Mouse (Mus musculus): Measurements from ENCODE around the gene Gtpbp1. TPM values are rescaled to one million over a fixed set of nuclear protein-coding genes. Genes with fewer than 3 reads are reported as not detected.

Gtpbp1 gene
- polyA plus RNA-seq, 1 experiment: 61.0 TPM

DNA sequence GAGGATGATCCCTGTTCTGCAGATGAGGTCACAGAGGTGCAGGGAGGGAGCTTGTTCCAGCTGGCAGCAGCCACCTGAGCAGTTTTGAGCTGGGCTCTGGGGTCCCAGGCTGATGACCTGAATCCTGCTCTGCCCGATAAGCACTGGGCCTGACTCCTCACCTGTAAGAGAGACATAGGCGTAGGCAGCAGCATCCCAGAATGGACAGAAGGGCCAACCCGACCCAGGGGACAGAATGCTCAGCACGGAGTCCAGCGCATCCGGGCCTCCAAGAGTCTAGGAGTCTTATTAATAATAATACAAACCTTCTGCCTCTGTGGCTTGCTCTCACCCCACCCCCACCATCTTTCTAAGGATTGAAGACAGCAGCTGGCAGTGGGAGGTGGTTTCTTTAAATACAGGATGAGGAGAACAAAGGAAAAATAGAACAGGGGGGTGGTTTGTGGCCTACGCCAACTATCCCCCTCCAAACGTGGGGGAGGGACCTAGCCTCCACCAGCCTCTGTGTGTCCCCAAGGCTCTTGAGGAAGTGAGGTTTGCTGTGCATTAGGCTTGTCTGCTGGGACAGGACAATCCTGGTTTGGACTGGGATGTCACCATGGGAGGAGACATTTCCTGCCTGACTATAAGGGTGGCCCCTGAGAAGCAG is 65.5 kb downstream of the Gtpbp1 start:
- peak; percentile 25 for DNase-seq (ENCODE audit: low read depth)
- TF ChIP-seq POLR2A (IDR thresholded peaks at IDR 0.05; ENCODE audit: borderline replicate concordance, extremely low read depth, insufficient read depth, insufficient read length, poor library complexity, severe bottlenecking) (no peak), CTCF (IDR thresholded peaks at IDR 0.05; ENCODE audit: borderline replicate concordance, extremely low read depth, insufficient read depth, insufficient read length) (no peak)

DNA sequence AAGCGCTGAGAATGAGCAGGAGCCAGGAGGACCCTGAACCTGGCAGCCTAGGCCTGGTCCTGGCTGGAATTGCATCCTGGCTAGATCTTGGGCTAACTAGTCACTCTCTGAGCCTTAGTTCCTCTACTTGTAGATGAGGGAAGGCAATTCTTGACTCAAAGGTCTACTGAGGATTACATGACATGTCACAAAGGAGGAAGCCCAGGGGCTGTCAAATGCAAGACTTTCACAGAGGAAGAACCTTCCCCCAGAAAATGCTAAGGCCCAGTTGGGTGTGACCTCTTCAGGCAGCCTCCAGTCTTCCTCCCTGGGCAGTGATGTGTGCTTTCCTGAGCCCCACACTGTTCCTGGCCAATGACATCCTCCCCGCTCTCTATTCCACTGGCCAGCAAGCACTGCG is 66.5 kb downstream of the Gtpbp1 start:
- no peak for TF ChIP-seq CTCF (IDR thresholded peaks at IDR 0.05; ENCODE audit: borderline replicate concordance, extremely low read depth, insufficient read depth, insufficient read length)
- TF ChIP-seq POLR2A (IDR thresholded peaks at IDR 0.05; ENCODE audit: borderline replicate concordance, extremely low read depth, insufficient read depth, insufficient read length, poor library complexity, severe bottlenecking): no peak

GRCm38 (mm10) chr15:79760956-79761355 is 70.3 kb downstream of the Gtpbp1 start:
- no peak for DNase-seq (ENCODE audit: low read depth)
- TF ChIP-seq POLR2A (IDR thresholded peaks at IDR 0.05; ENCODE audit: borderline replicate concordance, extremely low read depth, insufficient read depth, insufficient read length, poor library complexity, severe bottlenecking) (no peak), CTCF (IDR thresholded peaks at IDR 0.05; ENCODE audit: borderline replicate concordance, extremely low read depth, insufficient read depth, insufficient read length) (no peak)

More for the DNA sequence above, 66.5 kb downstream of the Gtpbp1 start:
- no peak for DNase-seq (ENCODE audit: low read depth)

GRCm38 (mm10) chr15:79763001-79763400 is 72.4 kb downstream of the Gtpbp1 start:
- DNase-seq (ENCODE audit: low read depth): no peak
- TF ChIP-seq CTCF (IDR thresholded peaks at IDR 0.05; ENCODE audit: borderline replicate concordance, extremely low read depth, insufficient read depth, insufficient read length) (no peak), POLR2A (IDR thresholded peaks at IDR 0.05; ENCODE audit: borderline replicate concordance, extremely low read depth, insufficient read depth, insufficient read length, poor library complexity, severe bottlenecking) (no peak)

- TF ChIP-seq POLR2A (IDR thresholded peaks at IDR 0.05; ENCODE audit: borderline replicate concordance, extremely low read depth, insufficient read depth, insufficient read length, poor library complexity, severe bottlenecking) (no peak), CTCF (IDR thresholded peaks at IDR 0.05; ENCODE audit: borderline replicate concordance, extremely low read depth, insufficient read depth, insufficient read length) (no peak)
- no peak for DNase-seq (ENCODE audit: low read depth)
Measured at GRCm38 (mm10) chr15:79763601-79764246, 73.1 kb downstream of the Gtpbp1 start.

DNA sequence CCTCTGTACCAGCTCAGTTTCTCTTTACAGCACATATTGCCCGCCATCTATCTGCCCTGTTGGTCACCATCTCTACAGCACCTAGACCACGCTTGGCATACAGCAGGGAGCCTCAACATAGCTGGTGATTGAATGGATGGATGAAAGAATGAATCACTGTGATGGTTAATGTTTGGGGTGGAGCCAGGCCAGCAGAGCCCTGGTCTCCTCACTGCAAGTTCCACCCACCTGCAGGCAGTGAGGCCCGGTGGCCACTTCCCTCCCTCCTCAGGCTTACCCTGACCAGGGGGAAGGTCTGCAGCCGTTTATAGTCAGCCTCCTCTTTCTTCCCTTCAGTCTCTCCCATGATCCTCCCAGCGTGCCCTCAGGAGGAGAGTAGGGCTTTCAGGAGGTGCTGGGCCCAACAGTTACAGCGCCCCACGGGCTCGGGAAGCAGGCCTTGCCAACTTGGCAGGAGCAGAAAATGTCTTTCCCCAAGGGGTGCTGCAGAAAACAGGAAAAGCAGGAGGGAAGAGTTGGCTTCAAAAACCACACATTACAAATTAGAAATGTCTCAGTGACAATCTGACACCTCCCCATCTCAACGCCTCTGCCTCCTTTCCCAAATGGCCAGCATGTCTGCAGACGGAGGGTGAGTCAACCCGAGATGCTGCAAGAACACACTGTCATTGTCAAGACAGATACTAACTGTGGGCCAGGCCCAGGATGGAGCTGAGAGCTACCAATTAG is 74.1 kb downstream of the Gtpbp1 start:
- DNase-seq (ENCODE audit: low read depth): peak; percentile 37
- TF ChIP-seq CTCF (IDR thresholded peaks at IDR 0.05; ENCODE audit: borderline replicate concordance, extremely low read depth, insufficient read depth, insufficient read length): no peak
- no peak for TF ChIP-seq POLR2A (IDR thresholded peaks at IDR 0.05; ENCODE audit: borderline replicate concordance, extremely low read depth, insufficient read depth, insufficient read length, poor library complexity, severe bottlenecking)

GRCm38 (mm10) chr15:79765361-79765760 is 74.7 kb downstream of the Gtpbp1 start:
- no peak for DNase-seq (ENCODE audit: low read depth)

GRCm38 (mm10) chr15:79766168-79766567 is 75.5 kb downstream of the Gtpbp1 start:
- no peak for DNase-seq (ENCODE audit: low read depth)
- no peak for TF ChIP-seq POLR2A (IDR thresholded peaks at IDR 0.05; ENCODE audit: borderline replicate concordance, extremely low read depth, insufficient read depth, insufficient read length, poor library complexity, severe bottlenecking)
- TF ChIP-seq CTCF (IDR thresholded peaks at IDR 0.05; ENCODE audit: borderline replicate concordance, extremely low read depth, insufficient read depth, insufficient read length): no peak

More at GRCm38 (mm10) chr15:79765361-79765760, 74.7 kb downstream of the Gtpbp1 start:
- TF ChIP-seq POLR2A (IDR thresholded peaks at IDR 0.05; ENCODE audit: borderline replicate concordance, extremely low read depth, insufficient read depth, insufficient read length, poor library complexity, severe bottlenecking) (no peak), CTCF (IDR thresholded peaks at IDR 0.05; ENCODE audit: borderline replicate concordance, extremely low read depth, insufficient read depth, insufficient read length) (no peak)

- no peak for TF ChIP-seq POLR2A (IDR thresholded peaks at IDR 0.05; ENCODE audit: borderline replicate concordance, extremely low read depth, insufficient read depth, insufficient read length, poor library complexity, severe bottlenecking)
- TF ChIP-seq CTCF (IDR thresholded peaks at IDR 0.05; ENCODE audit: borderline replicate concordance, extremely low read depth, insufficient read depth, insufficient read length): no peak
- peak; percentile 72 for DNase-seq (ENCODE audit: low read depth)
Measured at GRCm38 (mm10) chr15:79766586-79767071, 76.0 kb downstream of the Gtpbp1 start.

- no peak for DNase-seq (ENCODE audit: low read depth)
- TF ChIP-seq POLR2A (IDR thresholded peaks at IDR 0.05; ENCODE audit: borderline replicate concordance, extremely low read depth, insufficient read depth, insufficient read length, poor library complexity, severe bottlenecking) (no peak), CTCF (IDR thresholded peaks at IDR 0.05; ENCODE audit: borderline replicate concordance, extremely low read depth, insufficient read depth, insufficient read length) (no peak)
Measured at GRCm38 (mm10) chr15:79767327-79767961, 76.8 kb downstream of the Gtpbp1 start.

GRCm38 (mm10) chr15:79768302-79768701 is 77.7 kb downstream of the Gtpbp1 start:
- DNase-seq (ENCODE audit: low read depth): no peak

More at GRCm38 (mm10) chr15:79768302-79768701, 77.7 kb downstream of the Gtpbp1 start:
- TF ChIP-seq CTCF (IDR thresholded peaks at IDR 0.05; ENCODE audit: borderline replicate concordance, extremely low read depth, insufficient read depth, insufficient read length): no peak
- no peak for TF ChIP-seq POLR2A (IDR thresholded peaks at IDR 0.05; ENCODE audit: borderline replicate concordance, extremely low read depth, insufficient read depth, insufficient read length, poor library complexity, severe bottlenecking)
